Mouse (Mus musculus) hindlimb bud, embryonic 11.5 days (tissue): ENCODE measurements at regions not wholly inside any gene's neighbourhood (a gene's known extent, or its start where the extent isn't known, plus 50 kb on each side); places are given as distances from the start of the nearest gene placed in this dataset.
A peak's percentile ranks its signal among the peaks of the same experiment; 100 is the strongest.

Experiments used
- DNase-seq: peaks from one replicate; pipeline ENCODE4 v3.0.0-alpha.2; 2012; ENCODE audit warnings: low read depth, low spot score; ENCODE audit errors: extremely low spot score

DNA sequence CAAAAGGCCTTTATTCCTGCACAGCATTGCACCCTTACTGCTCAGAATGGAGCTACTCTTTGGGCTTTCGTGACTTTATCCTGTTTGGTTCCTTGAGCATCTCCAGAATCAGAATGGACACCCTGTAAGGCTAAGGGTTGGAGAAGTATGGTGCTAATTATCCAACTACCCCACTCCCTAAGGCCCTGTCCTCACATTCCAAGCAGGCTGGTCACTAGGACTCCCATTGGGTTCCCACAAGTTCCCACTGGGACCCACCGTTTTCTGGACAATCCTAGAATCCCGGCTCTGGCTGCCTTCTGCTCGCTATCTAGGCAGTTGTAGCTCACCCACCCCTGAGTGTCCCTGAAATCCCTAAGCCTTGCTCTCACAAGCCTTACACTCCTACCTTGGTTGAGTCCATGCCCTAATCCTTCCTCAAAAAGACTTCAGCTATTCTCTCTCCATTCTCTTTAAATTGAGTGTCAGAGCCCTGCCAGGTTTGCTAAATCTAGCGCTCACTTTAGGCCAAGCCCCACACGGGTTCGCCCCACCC lies 146.1 kb downstream of the Efcab1 start:
- no peak for DNase-seq

DNA sequence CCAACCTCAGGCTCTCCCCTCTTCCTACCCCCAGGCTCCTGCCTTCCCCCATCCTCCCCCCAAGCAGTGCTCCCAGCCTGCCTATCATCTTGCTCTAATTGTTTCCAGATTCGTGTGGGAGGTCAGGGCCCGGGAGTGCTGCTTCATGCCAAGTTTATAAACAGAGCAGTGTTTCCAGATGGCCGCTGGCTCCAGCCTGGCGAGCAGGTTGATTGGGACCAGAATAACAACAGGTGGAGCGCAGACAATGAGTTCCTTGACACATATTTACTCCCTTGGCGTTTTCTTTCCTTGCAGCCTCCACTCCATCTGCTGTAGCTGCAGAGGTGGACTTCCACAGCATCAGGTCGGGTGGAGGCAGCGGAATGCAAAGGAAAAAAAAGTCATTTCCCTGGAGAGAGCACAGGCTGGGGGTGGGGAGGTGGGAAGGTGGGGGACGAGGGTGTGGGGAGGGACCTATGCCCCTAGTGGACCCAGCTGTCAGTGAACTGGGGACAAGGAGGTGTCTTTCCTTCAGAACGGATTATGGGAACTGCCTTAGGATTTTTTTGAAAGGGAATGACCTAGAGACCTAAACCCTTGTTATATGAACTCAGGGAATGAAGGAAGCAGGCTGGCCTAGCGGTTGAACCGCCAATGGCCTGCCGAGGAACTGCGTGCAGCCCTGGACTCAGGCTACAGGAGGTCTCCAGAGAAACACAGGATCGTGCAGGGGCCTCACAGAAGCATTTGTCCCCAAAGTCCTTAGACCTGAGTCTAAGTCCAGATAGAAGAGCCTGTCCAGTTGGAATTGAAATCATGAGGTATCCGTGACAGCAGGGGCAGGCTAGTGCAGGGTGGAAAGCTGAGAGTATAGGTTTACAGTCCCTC lies 146.8 kb downstream of the Efcab1 start:
- DNase-seq, result peak; percentile 89

DNA sequence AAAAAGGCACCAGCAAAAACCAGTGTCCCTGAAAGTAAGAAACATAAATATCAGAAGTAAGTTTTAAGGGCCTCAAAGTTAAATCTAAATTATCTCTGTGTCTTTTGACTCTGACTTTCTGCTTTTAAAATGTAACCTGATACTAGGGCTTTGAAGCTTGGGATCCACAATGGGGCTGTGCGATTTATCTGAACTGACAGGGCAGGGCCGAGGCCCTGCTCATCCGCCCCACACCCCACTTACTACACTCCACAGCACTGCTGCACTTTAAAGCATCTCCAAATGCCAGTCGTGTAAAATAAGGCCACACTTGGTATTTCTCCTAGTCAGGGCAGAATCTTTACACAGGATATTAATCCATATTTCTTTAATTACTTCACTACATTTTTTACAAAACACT lies 147.4 kb downstream of the Efcab1 start:
- DNase-seq, result no peak

DNA sequence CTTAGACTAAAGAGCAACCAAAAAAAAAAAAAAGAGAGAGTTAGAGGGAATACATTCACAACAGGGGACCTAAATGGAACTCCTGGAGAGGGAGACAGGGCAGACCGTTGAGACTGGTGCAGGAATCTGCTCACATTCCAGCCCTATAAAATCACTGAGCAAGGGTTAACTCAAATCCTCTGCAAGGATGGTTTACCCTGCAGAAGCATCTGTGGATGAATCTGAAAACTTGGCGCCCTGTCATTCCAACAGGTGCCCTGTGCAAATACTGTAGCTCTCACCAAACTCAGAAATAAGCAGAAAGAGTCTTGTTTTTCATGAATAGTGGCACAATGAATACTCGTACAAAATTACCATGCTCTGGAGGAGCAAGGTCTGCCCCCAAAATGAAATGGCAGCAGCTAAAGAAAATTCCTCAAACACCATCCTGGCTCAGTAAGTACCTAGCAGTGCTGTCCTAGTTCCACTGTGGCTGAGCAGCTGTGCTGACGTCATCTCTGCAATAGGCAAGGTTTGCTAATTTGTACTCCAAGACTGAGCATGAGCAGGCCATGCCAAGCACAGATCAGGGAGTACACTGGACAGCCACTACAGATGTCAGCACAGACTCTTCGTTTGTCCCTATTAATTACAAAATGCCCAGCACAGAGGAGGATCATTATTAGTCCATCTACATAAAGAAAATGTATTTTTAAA lies 148.0 kb downstream of the Efcab1 start:
- no peak for DNase-seq

DNA sequence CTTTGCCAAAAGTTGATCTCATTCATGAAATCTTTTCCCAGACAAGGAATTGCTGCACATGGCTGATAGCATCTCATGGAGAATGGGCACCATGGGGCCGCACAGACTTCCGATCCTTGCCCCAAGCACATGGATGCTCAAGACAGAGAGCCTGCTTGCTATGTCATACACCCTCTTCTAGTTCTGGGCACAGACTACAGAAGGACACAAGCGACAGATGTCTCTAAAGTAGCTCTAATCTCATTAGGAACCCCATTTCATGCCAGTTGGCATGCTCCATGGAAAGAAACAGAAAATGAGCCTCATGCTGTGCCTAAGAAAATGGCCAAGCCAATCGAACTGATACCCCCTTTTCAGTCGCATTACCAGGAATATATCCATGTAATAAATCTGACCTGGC lies 149.3 kb downstream of the Efcab1 start:
- no peak for DNase-seq

DNA sequence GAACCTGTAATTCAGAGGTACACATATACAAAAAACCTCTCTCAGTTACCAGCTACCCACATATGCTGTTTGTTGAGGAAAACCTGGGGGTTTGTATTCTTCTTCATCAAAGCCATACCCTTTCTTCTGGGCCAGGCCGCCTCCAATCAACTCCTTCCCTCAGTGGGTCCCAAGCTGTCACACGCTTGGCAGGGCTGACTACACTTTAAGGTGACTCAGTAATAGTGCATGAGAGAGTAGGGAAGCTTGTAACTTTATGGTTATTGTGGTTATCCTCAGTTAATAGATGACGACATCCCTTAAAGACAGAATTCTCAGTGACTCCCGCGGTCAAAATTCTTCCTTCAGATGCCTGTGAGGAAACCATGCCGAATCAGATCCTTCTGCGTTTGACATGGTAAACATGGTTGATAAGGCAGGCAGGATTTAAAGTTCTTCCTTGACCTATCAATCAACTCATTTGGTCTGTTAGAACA lies 164.1 kb downstream of the Efcab1 start:
- no peak for DNase-seq

DNA sequence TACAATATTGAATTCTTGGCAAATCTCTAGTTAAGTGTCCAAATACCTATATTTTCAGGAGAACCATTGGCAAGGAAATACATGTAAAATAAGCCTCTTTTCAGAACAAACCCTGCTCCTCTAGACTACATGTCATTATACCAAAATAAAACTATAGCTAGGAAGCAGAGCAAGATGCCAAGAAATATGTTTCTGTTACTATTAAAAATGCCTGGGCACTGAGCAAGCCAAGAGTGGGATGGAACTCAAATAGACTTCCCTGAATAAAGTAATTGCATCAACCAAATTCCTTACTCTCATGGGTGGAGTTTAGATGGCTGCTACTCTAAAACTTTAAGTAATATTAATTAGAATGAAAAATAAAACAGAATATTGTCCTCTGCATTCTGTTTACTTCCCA lies 168.0 kb downstream of the Efcab1 start:
- DNase-seq, result no peak

DNA sequence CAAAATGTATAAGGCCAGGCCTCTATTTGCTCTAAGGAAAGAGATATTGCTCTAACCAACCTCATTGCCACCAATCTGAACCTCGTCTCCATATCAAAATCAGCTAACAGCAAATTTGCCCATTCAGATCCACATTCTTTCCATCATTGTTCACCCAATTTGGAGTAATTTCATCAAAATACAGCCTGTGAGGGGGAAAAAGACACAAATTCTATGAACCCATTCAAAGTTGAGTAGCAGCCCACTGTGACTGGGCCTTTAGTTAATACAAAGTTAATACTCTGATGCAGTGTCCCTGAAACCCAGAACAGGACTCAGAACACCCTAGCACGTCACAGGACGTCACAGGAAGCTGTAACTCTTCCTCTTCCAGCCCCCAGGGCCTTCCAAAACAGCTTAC lies 177.3 kb downstream of the Efcab1 start:
- DNase-seq, result no peak

DNA sequence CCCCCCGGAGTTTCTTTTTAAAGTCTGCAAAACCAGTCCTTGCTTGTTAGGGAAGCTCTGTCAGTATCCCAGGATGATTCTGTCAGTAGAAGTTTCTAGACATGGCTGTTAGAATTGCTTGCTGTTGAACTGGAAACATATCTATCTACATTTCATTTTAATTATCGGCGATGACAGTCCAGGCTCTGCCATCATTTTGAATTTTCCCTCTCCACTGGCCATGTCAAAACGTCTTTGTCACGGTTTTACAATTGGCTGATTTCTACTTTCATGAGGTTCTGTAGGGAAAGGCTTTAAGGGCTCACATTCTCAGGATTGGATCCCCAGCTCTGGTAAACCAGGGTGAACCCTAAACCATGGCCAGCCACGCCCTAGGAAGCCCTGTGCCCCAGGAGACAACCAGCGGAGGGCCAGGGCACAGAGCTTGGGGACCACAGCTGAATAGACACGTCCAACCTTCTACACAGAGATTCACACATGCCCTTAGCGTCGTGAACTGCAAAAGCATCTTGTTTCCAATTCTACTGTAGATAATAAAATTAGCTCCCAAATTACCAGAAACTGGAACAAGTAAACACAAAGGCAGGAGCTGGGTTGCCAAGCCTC lies 177.8 kb downstream of the Efcab1 start:
- peak; percentile 30 for DNase-seq

DNA sequence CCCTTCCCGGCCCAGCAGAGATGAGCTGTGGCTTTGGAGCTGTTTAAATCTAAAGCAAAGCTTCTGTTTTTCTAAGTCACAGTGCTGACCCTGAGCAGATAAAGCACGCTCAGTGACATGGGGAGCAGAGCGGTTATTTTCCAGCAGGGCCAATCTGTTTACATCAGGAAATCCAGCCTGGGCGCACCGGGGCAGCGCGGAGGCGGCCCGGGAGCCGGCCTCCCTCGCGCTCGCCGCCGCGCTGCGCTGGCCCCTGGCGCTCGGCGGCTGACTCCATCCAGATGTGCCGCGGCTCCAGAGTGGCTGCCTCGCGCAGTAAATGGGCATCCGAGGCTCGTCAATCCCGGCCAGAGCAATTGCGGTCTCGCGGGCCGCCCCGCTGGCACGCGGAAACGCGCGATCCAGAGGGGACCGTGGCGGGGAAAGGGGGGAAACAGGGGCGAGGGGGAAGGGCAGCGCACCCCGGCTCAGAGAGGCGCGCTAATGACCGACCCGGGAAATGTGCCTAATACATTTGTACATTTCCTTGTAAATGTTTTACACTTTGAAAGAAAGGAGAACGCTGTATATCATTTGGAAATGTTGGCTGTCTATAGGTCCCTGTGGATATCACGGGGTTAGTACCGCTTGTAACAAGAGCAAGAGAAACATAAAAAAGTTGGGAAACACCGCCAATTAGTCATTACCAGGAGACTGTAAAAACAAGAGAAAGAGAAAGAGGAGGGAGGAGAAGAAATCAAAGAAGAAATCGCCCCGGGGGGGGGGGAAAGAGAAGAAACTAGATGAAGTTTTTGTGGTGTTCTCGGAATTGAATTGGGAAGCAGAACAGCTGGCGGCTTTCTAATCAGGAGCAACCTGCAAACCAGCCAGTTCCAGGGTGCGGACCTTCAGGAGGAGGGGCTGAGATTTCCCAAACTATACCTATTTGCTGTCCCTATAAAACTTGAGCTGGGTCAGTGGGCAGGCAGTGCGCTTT lies 178.6 kb downstream of the Efcab1 start:
- peak; percentile 64 for DNase-seq

DNA sequence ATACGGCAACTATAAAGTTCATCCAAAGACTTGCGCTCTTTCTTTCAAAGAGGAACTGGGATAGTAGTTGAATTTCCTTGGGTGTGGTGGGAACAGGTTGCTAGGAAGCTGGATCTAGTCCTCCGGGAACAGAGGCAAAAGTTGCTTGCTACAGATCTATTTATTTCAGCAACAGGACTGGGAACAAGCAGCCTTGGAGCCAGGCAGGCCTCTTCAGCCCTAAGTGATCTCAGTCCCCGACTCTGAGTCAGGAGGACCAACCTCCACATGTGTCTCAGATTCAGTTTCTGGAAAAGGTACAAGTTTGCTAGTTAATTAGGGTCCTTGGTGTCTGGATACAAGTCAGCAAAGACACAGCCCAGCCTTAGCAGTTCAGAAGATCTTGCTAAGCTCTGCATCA lies 180.2 kb downstream of the Efcab1 start:
- DNase-seq, result no peak

DNA sequence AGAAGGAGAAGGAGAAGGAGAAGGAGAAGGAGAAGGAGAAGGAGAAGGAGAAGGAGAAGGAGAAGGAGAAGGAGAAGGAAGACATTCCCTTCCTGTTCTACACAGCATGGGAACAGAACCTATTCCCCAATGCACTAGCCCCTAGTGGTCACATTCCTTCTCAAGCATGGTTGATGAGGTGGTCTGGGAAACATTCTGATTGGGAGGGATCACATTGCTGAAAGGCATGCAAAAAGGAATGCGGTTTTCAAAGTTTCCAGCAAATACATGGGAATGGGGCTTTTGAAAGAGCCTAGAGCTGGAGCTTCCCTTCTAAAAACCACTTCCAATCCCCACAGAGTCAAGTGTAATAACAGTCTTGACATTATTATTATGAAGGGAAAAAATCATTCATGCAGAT lies 197.5 kb downstream of the Efcab1 start:
- DNase-seq, result no peak

DNA sequence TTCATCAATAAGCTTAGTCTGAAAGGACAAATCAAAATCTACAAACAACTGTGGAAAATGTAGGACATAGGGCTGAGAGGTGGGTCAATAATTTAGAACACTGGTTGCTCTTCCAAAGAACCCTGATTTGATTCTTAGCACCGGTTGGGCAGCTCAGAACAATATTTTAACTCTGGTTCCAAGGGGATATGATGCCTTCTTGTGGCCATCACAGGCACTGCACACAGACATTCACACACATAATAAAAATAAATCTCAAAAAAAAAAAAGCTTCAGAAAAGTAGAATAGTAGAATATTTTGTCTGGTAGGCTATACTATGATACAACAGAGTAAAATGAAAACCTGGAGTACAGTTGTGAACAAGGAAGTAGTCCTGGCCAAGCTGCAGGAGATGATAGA lies 200.8 kb downstream of the Efcab1 start:
- no peak for DNase-seq

DNA sequence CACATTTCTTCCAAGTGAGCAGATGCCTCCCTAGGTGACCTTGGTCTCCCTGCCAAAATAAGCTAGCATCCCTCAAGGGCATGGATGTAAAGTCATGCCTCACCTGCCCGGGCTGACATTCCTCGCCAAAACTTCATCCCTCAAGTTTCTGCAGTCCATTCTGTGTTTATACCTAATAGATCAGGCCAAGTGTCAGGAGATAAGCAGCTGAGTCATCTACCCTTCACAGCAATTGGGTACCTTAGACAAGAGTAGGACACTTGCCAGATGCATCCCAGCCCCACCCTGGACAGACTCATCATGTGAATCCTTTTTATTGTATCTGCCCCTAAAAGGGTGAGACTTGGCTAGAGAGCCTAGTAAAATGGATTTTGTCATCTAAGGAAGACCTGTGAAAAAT lies 204.1 kb upstream of the Gm21897 start:
- no peak for DNase-seq

DNA sequence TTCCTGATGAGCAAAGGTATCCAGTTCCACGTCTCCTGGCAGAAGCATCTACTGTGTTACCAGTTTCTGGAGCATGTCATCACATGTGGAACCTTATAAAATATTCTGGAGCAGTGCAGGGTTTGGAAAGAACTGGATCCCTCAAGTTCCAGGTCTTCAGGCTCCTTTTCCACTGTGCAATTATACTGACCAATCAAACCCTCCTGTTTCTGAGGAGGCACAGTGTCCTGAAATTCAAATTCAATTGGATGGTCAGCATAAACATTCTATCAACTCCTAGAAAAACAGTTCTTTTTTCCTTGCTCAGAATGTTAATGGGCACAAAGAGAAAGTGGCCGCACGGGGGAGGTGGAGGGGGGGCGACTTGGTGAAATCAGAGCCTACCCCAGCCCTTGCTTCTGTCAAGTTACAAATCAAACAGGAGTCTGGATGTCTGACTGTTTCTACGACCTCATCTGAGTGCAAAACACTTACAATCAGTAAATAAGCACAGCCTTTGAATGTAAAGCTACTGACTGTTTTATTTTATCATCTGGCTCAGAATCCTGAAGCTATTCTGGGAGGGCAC lies 203.2 kb upstream of the Gm21897 start:
- DNase-seq, result no peak

DNA sequence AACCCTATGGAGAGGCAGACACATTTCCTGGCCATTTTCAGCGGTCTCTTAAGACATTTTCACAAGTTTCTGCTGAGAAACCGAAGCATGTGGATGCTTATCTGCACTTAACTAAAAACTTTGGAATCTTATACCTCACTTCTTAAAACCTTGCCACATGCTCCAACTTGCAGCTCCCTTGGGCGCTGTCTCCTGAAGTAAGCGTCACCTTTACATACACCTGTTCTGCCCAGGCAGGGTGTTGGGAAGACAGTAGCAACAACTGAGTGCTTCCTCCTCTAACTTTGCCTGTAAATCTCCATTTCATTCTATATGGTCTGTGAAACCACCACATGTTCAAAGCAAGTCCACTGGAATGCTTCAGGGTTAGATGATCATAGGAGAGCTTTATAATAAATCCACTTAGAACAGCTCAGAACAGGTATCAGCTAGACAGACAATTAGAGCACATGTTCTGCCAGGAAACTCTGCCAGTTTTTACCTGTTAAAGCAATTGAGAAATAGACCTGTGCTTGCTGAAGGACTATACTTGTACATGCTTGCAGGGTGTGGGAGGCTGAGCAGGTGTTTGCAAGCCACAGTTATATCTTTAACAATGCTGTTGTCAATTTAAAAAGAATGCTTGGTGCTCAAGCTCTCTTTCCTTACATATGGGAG lies 202.6 kb upstream of the Gm21897 start:
- DNase-seq, result no peak

DNA sequence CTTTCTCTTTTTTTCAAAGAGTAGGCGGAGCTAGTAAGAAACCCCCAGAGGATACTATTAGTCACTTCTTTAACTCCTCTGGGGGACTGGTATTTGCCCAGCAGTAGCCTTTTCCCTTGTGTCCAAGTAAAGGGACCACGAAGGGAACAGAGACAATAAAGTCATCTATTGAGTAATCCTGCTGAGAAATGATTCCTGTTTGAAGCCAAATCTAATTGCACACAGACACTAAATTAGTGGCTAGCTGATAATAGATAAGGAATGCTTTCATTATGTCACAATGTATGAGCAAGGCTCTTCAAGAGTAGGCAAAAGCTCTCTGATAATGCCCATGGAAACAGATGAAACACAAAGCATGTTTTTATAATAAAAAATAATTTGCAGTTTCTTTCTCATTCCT lies 201.9 kb upstream of the Gm21897 start:
- DNase-seq, result no peak

DNA sequence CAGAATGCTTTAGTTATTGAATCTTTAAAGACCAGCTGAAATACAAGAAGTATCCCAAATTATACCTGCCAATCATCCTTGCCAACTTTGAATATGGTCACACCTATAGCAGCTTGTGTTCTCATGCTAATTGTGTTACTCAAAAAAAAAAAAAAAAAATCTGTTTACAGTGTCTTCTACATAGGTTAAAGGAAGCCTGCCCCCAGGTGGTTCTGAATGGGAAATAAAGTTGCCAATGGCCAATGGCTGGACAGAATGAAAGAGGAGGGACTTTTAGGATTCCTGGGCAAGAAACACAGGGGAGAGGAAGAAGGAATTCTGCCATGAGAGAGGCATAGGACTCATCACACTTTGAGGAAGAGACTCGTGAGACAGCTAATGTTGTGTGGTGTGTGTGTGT lies 197.5 kb upstream of the Gm21897 start:
- no peak for DNase-seq

DNA sequence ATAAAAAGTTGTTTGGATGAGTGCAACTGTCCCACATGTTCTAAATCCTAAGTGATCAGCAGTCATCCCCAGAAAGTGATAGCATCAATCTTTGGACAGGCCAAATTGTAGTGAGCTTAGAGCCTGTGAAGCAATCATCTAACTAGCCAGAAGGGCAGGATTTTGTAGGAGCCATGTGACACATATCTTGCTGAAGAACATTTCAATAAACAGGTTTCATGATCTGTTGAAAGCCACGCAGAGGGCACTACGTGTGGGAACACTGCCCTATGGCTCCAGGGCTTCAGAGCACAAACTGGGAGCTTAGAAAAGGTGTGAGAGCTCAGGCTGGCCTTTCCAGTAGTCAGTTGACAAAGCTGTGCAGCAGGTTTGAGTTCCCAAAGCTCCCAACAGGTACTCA lies 188.3 kb upstream of the Gm21897 start:
- DNase-seq, result no peak

DNA sequence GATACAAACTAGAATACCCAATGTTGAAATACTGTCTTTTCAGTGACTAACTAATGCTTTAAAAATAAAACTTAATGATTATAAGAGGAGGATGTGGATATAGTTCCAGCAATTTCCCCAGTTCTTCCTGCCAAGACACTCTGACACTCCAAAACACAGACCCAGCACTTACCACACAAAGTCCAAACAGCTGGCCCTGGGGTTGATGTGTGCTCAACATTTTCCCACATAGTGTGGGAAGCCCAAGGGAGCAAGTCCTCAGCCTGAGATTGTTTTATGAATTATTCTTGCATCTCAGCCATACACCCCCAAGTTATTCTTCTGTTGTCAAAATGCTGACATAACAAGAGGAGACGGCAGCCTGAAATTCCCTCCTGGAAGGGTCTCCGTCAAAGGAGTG lies 187.5 kb upstream of the Gm21897 start:
- DNase-seq, result no peak
